Mouse (Mus musculus): ENCODE measurements around the gene D10Wsu102e.

GRCm38 (mm10) chr10:83322551-83323100, 37.4 kb upstream of the D10Wsu102e start:
- TF ChIP-seq POLR2A (IDR thresholded peaks at IDR 0.05; ENCODE audit: insufficient read depth, low read depth, low read length): no peak
- no peak for TF ChIP-seq CTCF (IDR thresholded peaks at IDR 0.05)
